Mouse (Mus musculus) spleen, postnatal 10 days (tissue): ENCODE measurements around the gene Snapc5.
A peak's percentile ranks its signal among the peaks of the same experiment; 100 is the strongest.
"Not testable (repeated sequence)": the region's sequence is repeated elsewhere in the genome, so short reads cannot be mapped to it uniquely, and the experiment has no call there.

Source experiments
- DNase-seq, 2 experiments: peaks; one replicate each; pipeline ENCODE4 v3.0.0; 2021 to 2022; ENCODE audit warnings: low spot score in 2 of 2

Gene Snapc5

GRCm38 (mm10) chr9:64178974-64179646 lies at the start of gene Snapc5:
Snapc5 (plus strand) TSS chr9:64179274.
- DNase-seq = peak; percentile 85 to 93

DNA sequence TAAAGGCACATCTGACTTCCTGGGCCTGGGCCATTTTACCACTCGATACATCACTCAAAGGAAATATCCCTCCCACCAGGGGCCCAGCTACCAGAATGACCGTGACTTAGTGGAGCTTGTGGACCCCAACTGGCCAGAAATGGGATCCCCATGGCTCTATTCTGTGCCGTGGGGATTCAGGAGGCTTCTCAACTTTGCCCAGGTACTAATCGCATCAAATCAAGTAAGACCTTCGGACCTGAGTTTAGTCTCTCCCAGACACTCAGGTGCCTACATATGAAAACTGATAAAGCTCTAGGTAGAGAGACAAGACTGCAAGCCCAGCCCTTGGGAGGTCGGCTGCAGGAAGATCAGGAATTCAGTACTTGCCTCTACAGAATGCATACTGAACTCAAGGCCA lies 47.5 kb upstream of the Snapc5 start:
- no peak for DNase-seq

- peak; percentile 49 to 70 for DNase-seq
Measured at GRCm38 (mm10) chr9:64138896-64139295, 40.2 kb upstream of the Snapc5 start.

DNA sequence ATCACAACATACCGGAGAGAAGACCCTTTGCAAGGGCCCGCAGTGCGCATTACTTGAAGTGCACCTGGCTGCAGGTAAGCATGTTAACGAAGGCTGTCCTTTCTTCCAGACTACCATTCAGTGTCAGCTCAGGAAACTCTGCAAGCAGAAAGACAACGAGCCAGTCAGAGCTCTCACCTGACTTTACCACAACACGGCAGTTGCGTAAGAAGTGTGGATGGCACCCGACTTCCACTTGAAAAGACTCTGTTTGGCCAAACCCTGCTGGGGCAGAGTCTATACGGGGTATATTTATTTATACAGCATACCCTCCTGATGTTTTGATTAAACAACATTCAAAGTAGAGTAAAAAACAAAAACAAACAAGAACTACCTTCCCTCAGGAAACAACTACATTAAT lies 39.2 kb upstream of the Snapc5 start:
- no peak for DNase-seq

DNA sequence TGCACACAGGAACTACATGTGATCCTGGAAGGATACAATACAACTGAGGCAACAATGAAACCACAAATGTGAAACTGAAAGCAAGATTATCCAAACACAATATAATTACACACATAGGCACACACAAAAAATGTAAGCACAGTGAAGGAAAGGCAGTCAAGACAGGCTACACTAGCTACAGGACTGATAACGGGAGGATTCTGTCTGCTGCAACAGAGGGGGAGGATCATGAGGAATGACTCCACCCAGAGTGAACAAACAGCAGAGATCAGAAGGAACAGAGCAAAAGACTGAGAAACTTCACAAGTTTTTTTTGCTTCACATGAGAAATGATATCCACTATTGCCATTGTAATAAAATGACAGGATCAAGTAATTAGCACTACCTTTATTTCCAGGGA lies 22.4 kb upstream of the Snapc5 start:
- DNase-seq = no peak

- DNase-seq = no peak
Measured at GRCm38 (mm10) chr9:64160471-64160870, 18.6 kb upstream of the Snapc5 start.

DNA sequence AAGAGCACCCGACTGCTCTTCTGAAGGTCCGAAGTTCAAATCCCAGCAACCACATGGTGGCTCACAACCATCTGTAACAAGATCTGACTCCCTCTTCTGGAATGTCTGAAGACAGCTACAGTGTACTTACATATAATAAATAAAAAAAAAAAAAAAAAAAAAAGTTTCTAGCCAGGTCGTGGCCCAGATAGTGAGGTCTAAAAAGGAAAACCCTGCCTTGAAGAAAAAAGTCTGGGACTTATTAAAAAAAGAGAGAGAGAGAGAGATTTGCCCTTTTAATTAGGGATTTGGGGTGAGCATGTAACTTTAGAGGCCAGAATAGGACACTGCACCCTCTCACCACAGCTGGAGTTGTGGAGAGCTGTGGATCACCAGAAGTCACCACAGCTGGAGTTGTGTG lies 9.1 kb upstream of the Snapc5 start:
- DNase-seq = not testable (repeated sequence)

GRCm38 (mm10) chr9:64172145-64172815 lies 6.8 kb upstream of the Snapc5 start:
- DNase-seq = no peak

DNA sequence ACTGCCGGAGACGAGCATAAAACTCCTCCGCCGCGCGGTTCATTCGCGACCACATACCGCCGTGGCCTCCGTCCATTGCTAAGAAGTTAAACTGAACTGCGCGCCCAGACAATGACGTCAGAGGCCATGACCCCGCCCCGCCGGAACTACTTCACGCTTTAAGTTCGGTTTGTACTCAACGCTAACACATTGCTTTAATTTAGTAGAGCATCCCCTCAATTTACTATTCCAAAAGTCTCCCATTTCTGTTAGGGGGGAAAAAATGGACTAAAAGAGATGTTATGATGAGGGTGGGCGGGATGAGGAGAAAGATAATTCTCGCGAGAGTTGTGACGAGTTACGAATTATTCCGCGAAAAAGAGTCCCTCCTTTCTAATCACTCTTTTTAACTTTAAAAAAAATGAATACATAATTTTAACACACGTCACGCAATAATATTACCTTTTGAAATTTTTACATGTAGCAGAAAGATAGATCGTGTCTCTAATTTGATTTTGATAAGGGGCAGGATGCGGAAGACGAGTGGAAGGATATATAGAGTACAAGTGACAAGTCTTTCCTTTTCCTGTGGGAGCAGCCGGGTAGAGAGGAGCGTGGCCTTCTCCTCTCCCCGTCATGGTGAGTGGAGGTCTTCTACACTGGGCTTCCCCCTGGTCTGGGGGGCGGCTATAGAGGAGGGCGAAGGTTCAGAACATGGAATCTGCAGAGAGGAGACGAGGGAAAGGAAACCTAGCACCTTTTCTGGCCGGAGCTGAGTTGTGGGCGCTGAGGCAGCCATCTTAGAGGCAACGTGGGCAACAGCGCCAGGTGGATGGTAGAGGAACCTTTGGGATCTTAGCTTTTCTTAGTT lies 6.0 kb upstream of the Snapc5 start, which contains the start of the genes Zwilch and Rpl4:
Gene Zwilch (minus strand): TSS at position 289 of the 850 bp plus-strand sequence.
Gene Rpl4 (plus strand): TSS at position 560 of the 850 bp plus-strand sequence.
- peak; percentile 89 to 90 for DNase-seq

- no peak for DNase-seq
Measured at GRCm38 (mm10) chr9:64173666-64174220, 5.3 kb upstream of the Snapc5 start.

GRCm38 (mm10) chr9:64174341-64174740 lies 4.7 kb upstream of the Snapc5 start:
- no peak for DNase-seq

DNA sequence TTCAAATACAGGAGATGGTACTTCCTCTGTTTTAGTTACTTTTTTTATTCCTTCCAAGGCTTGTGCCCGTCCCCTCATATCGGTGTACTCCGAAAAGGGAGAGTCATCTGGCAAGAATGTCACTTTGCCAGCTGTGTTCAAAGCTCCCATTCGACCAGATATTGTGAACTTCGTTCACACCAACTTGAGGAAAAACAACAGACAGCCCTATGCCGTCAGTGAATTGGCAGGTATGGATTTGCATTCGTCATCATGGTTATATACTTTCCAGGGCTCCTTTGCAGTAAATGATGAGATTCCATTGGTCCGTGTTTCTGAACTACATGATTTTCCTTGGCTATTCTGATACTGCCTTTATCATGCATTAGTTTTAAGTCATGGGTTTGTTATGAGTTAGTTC lies 4.3 kb upstream of the Snapc5 start:
- DNase-seq = no peak

GRCm38 (mm10) chr9:64175378-64175777 lies 3.7 kb upstream of the Snapc5 start:
- no peak for DNase-seq

GRCm38 (mm10) chr9:64178610-64178973 lies 482 bp upstream of the Snapc5 start:
- DNase-seq = no peak

DNA sequence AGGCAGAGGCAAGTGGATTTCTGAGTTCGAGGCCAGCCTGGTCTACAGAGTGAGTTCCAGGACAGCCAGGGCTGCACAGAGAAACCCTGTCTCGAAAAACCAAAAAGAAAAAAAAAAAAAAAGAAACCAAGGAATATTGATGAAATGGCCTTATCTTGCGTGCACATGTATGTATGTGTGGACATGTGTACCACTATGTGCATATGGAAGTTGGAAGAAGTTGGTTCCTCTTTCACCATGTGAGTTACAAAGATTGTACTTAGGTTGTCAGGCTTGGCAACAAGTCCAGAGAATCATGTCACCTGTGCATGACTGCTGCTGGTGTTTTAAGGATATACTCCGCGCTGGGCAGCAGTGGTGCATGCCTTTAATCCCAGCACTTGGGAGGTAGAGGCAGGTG lies 4.2 kb downstream of the Snapc5 start:
- not testable (repeated sequence) for DNase-seq

GRCm38 (mm10) chr9:64184166-64184840 lies 5.2 kb downstream of the Snapc5 start:
- DNase-seq = no peak

GRCm38 (mm10) chr9:64193879-64194278 lies 14.8 kb downstream of the Snapc5 start:
- no peak for DNase-seq

GRCm38 (mm10) chr9:64195554-64195953 lies 16.5 kb downstream of the Snapc5 start:
- DNase-seq = no peak

- DNase-seq = no peak
Measured at GRCm38 (mm10) chr9:64197524-64197923, 18.4 kb downstream of the Snapc5 start.

DNA sequence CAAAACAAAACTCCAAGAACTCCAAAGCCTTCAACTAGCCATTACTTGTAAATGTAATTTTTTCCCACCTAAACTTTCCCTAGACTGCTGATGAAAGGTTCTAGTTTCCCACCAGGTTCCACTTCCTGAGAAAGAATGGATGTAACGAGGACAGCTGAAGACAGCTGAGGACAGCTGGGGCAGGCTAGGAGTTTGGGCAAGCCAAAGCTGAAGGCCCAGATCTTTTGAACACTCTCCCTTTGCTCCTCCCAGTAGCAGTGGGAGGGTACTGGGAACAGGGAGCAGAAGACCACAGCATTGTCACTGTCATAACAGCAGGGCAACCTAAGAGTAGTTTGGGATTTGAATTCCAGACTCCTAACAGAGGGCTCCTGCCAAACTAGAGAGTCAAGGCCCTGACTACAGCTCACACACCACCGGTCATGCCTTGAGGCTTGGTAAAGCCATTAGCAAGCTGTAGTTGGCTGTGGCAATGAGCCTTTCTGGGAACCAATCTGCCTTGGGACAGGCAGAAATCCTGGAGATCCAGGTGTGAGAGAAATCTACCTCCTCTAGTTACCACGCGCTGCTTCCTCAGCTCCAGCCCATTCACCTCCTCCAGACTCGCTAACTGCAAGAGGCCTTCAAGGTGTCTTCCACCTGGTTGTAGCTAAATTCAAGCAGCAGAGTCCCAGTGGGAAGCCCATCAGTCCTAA lies 19.1 kb downstream of the Snapc5 start:
- no peak for DNase-seq
